Mouse (Mus musculus): ENCODE results near the gene Eml3. TPM values are rescaled to one million over a fixed set of nuclear protein-coding genes. Genes with fewer than 3 reads are reported as not detected.
A peak's percentile ranks its signal among the peaks of the same experiment; 100 is the strongest.

Gene Eml3
- polyA plus RNA-seq (2012; fragmentation: generic; extraction: Trizol), result 14.7 TPM

DNA sequence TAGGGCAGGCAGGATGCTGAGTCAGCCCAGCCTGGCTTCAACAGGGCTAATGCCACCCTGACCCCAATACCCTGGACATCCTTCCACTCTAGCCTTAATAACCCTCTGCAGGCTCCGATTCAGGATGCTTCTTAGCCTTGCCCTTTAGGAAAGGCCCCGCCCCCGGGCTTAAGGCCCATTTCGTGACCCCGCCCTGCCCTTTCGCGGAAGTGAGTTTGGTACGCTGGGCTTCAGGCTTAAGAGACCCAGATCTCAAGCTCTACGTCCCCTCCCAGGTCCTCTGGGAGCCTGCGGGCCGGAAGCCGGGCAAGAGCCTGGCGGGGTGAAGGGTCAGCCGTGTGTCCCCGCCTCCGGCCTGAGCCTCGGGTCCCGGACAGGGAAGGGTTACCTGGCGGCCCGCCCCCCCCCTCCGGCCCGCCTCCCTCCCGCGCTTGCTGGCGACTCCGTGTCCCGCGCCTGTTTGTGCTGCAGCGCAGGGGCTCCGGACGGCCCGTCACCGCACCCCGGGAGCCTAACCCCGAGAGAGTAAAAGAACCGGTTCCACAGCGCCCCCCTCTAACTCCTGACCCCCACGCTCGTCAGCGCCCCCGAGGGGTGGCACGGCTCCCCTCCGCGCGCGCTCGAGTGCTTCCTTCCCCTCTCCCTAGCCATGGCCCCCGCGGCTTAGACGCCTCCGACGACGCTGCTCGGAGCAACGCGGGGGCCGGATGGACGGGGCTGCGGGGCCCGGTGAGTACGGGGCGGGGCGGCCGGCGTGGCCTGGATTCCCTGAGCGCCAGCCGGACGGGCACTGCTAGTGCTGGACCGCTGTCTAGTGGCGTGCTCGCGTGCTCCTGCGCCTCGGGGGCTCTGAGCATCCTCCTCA lies at the start of gene Eml3, which contains the start of gene Rom1:
Gene Eml3, plus strand, starts transcription at position 329 of the 865 bp plus-strand sequence.
Gene Rom1, minus strand, starts transcription at position 133 of the 865 bp plus-strand sequence.
- H3K36me3 ChIP-seq (ENCODE audit: control insufficient read depth, insufficient read depth), result peaks cover 12% of the 10 kb centered on the region
- peak within 1 kb of the TSS; percentile 76 for H3ac ChIP-seq (ENCODE audit: control insufficient read depth, insufficient read length)
- H3K4me2 ChIP-seq (ENCODE audit: low read depth), result peak within 1 kb of the TSS; percentile 96
- H3K27me3 ChIP-seq (ENCODE audit: control insufficient read depth, insufficient read depth, insufficient read length), result no peaks in the 10 kb centered on the region
- H3K79me2 ChIP-seq (ENCODE audit: control insufficient read depth, insufficient read depth), result peaks cover 4% of the 10 kb centered on the region
- TF ChIP-seq USF1 (IDR thresholded peaks at IDR 0.05; ENCODE audit: low read depth), result no peak
- TF ChIP-seq POLR2A (IDR thresholded peaks at IDR 0.05; ENCODE audit: insufficient read length, low read depth), result peak; percentile 37
- TF ChIP-seq MAX (IDR thresholded peaks at IDR 0.05; ENCODE audit: low read depth), result no peak
- TF ChIP-seq MYOD1 (IDR thresholded peaks at IDR 0.05; ENCODE audit: control insufficient read depth in 1 of 3, insufficient read length in 2 of 3, low read depth in 2 of 3), result peak in 1 of 3 experiments; percentile 1
- TF ChIP-seq TCF3 (IDR thresholded peaks at IDR 0.05; ENCODE audit: insufficient read length, low read depth), result no peak
- no peak for TF ChIP-seq E2F4 (IDR thresholded peaks at IDR 0.05; ENCODE audit: insufficient read depth)
- peak; percentile 9 for TF ChIP-seq POLR2AphosphoS2 (IDR thresholded peaks at IDR 0.05; ENCODE audit: insufficient read length, low read depth)
- TF ChIP-seq MYOG (IDR thresholded peaks at IDR 0.05; ENCODE audit: control insufficient read depth in 1 of 3, insufficient read depth in 1 of 3, insufficient read length in 2 of 3, low read depth in 2 of 3), result no peak
- TF ChIP-seq REST (IDR thresholded peaks at IDR 0.05; ENCODE audit: insufficient read depth, insufficient read length), result peak; percentile 21
- peak within 1 kb of the TSS; percentile 51 for H3K4me3 ChIP-seq

- no peaks in the 10 kb centered on the region for H3K79me2 ChIP-seq (ENCODE audit: control insufficient read depth, insufficient read depth)
- peak; percentile 76 for TF ChIP-seq POLR2A (IDR thresholded peaks at IDR 0.05; ENCODE audit: insufficient read length, low read depth)
- TF ChIP-seq MAX (IDR thresholded peaks at IDR 0.05; ENCODE audit: low read depth), result peak; percentile 80
- no peak for TF ChIP-seq E2F4 (IDR thresholded peaks at IDR 0.05; ENCODE audit: insufficient read depth)
- TF ChIP-seq POLR2AphosphoS2 (IDR thresholded peaks at IDR 0.05; ENCODE audit: insufficient read length, low read depth), result peak; percentile 76
- no peak for TF ChIP-seq REST (IDR thresholded peaks at IDR 0.05; ENCODE audit: insufficient read depth, insufficient read length)
- peak; percentile 68 for TF ChIP-seq USF1 (IDR thresholded peaks at IDR 0.05; ENCODE audit: low read depth)
- no peak for TF ChIP-seq SRF (IDR thresholded peaks at IDR 0.05; ENCODE audit: control insufficient read depth, insufficient read length, low read depth)
- peak in 1 of 3 experiments; percentile 28 for TF ChIP-seq MYOG (IDR thresholded peaks at IDR 0.05; ENCODE audit: control insufficient read depth in 1 of 3, insufficient read depth in 1 of 3, insufficient read length in 2 of 3, low read depth in 2 of 3)
- no peak for TF ChIP-seq MYOD1 (IDR thresholded peaks at IDR 0.05; ENCODE audit: control insufficient read depth in 1 of 3, insufficient read length in 2 of 3, low read depth in 2 of 3)
- TF ChIP-seq TCF12 (IDR thresholded peaks at IDR 0.05; ENCODE audit: insufficient read depth, poor library complexity, severe bottlenecking), result no peak
- H3K27me3 ChIP-seq (ENCODE audit: control insufficient read depth, insufficient read depth, insufficient read length), result no peaks in the 10 kb centered on the region
- H3K4me3 ChIP-seq, result peak within 1 kb of the TSS; percentile 72
- peak within 1 kb of the TSS; percentile 93 for H3K4me2 ChIP-seq (ENCODE audit: low read depth)
- peak within 1 kb of the TSS; percentile 31 for H3ac ChIP-seq (ENCODE audit: control insufficient read depth, insufficient read length)
- peaks cover 15% of the 10 kb centered on the region for H3K36me3 ChIP-seq (ENCODE audit: control insufficient read depth, insufficient read depth)
These were observed 48.9 kb upstream of the Eml3 start, which contains the start of gene Uqcc3 for GRCm38 (mm10) chr19:8880311-8881033. Uqcc3 (minus strand) TSS chr19:8880923.

- H3K4me3 ChIP-seq, result peak overlapping the region; percentile 72
- no peaks in the 10 kb centered on the region for H3K79me2 ChIP-seq (ENCODE audit: control insufficient read depth, insufficient read depth)
- H3ac ChIP-seq (ENCODE audit: control insufficient read depth, insufficient read length), result peak overlapping the region; percentile 31
- H3K36me3 ChIP-seq (ENCODE audit: control insufficient read depth, insufficient read depth), result peaks cover 9% of the 10 kb centered on the region
- TF ChIP-seq E2F4 (IDR thresholded peaks at IDR 0.05; ENCODE audit: insufficient read depth) (no peak), MYOD1 (IDR thresholded peaks at IDR 0.05; ENCODE audit: control insufficient read depth in 1 of 3, insufficient read length in 2 of 3, low read depth in 2 of 3) (no peak), CEBPB (IDR thresholded peaks at IDR 0.05; ENCODE audit: insufficient read depth, poor library complexity, severe bottlenecking) (no peak), REST (IDR thresholded peaks at IDR 0.05; ENCODE audit: insufficient read depth, insufficient read length) (no peak), POLR2AphosphoS2 (IDR thresholded peaks at IDR 0.05; ENCODE audit: insufficient read length, low read depth) (no peak), SRF (IDR thresholded peaks at IDR 0.05; ENCODE audit: control insufficient read depth, insufficient read length, low read depth) (no peak), MYOG (IDR thresholded peaks at IDR 0.05; ENCODE audit: control insufficient read depth in 1 of 3, insufficient read depth in 1 of 3, insufficient read length in 2 of 3, low read depth in 2 of 3) (no peak), TCF3 (IDR thresholded peaks at IDR 0.05; ENCODE audit: insufficient read length, low read depth) (no peak), MAX (IDR thresholded peaks at IDR 0.05; ENCODE audit: low read depth) (no peak), POLR2A (IDR thresholded peaks at IDR 0.05; ENCODE audit: insufficient read length, low read depth) (no peak), USF1 (IDR thresholded peaks at IDR 0.05; ENCODE audit: low read depth) (no peak), TCF12 (IDR thresholded peaks at IDR 0.05; ENCODE audit: insufficient read depth, poor library complexity, severe bottlenecking) (no peak)
- no peaks in the 10 kb centered on the region for H3K27me3 ChIP-seq (ENCODE audit: control insufficient read depth, insufficient read depth, insufficient read length)
- peak overlapping the region; percentile 93 for H3K4me2 ChIP-seq (ENCODE audit: low read depth)
These were observed 48.3 kb upstream of the Eml3 start for GRCm38 (mm10) chr19:8881034-8881392.

DNA sequence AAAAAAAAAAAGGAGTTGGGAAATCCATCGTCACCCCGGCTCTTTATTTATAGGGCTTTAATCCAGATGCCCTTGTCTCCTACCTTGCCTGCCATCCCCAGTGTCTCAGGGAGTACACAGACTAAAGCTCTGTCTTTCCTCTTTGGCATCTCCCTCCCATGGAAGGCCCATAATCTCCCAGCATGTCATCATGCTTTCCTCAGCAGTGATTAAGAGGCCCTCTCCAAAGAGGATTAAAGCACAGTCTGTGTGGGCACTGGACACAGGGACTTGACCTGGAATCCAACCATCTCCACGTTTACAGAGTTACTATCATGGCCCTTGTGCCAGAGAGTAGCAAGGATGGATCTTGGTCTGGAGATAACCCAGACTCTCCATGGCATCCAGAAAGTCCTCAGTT lies 45.7 kb upstream of the Eml3 start, which contains the start of the genes Lbhd1 and Gm49403:
Gene Lbhd1, plus strand, starts transcription at position 117 of the 400 bp plus-strand sequence.
Gene Gm49403, plus strand, starts transcription at position 315 of the 400 bp plus-strand sequence.
- Histone ChIP-seq H3K4me3 (no peak within 1 kb of the TSS), H3ac (ENCODE audit: control insufficient read depth, insufficient read length) (no peak within 1 kb of the TSS), H3K27me3 (ENCODE audit: control insufficient read depth, insufficient read depth, insufficient read length) (no peaks in the 10 kb centered on the region), H3K79me2 (ENCODE audit: control insufficient read depth, insufficient read depth) (peaks cover 3% of the 10 kb centered on the region), H3K4me2 (ENCODE audit: low read depth) (no peak within 1 kb of the TSS), H3K36me3 (ENCODE audit: control insufficient read depth, insufficient read depth) (no peaks in the 10 kb centered on the region)
- TF ChIP-seq TCF3 (IDR thresholded peaks at IDR 0.05; ENCODE audit: insufficient read length, low read depth) (no peak), MAX (IDR thresholded peaks at IDR 0.05; ENCODE audit: low read depth) (no peak), USF1 (IDR thresholded peaks at IDR 0.05; ENCODE audit: low read depth) (no peak), MYOD1 (IDR thresholded peaks at IDR 0.05; ENCODE audit: control insufficient read depth in 1 of 3, insufficient read length in 2 of 3, low read depth in 2 of 3) (no peak), POLR2A (IDR thresholded peaks at IDR 0.05; ENCODE audit: insufficient read length, low read depth) (no peak), SRF (IDR thresholded peaks at IDR 0.05; ENCODE audit: control insufficient read depth, insufficient read length, low read depth) (no peak), POLR2AphosphoS2 (IDR thresholded peaks at IDR 0.05; ENCODE audit: insufficient read length, low read depth) (no peak), REST (IDR thresholded peaks at IDR 0.05; ENCODE audit: insufficient read depth, insufficient read length) (no peak), E2F4 (IDR thresholded peaks at IDR 0.05; ENCODE audit: insufficient read depth) (no peak), TCF12 (IDR thresholded peaks at IDR 0.05; ENCODE audit: insufficient read depth, poor library complexity, severe bottlenecking) (no peak), CEBPB (IDR thresholded peaks at IDR 0.05; ENCODE audit: insufficient read depth, poor library complexity, severe bottlenecking) (no peak), MYOG (IDR thresholded peaks at IDR 0.05; ENCODE audit: control insufficient read depth in 1 of 3, insufficient read depth in 1 of 3, insufficient read length in 2 of 3, low read depth in 2 of 3) (no peak)
